Mouse (Mus musculus): ENCODE data around the gene Man2b2.

- TF ChIP-seq EP300 (IDR thresholded peaks at IDR 0.05; ENCODE audit: low read depth) (no peak), CTCF (IDR thresholded peaks at IDR 0.05; ENCODE audit: low read depth) (peak; percentile 58)
Observed at GRCm38 (mm10) chr5:36814554-36814953, 15.9 kb downstream of the Man2b2 start.

All from liver, postnatal 0 days (tissue).